Comparison of ENCODE assay signal across 21 mouse cellular contexts in the genomic region with DNA sequence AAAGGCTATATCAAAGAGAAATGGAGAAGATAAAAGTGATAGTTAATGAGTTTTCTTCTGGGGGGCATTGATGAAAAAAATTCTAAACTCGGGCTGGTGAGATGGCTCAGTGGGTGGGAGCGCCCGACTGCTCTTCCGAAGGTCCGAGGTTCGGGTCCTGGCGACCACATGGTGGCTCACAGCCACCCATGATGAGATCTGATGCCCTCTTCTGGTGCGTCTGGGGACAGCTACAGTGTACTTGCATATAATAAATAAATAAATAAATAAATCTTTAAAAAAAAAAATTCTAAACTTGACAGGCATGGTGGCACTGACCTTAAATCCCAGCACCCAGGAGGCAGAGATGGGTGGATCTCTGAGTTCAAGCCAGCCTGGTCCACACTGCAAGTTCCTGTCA. TPM values are rescaled to one million over a fixed set of nuclear protein-coding genes. Genes with fewer than 3 reads are reported as not detected.
A peak's percentile ranks its signal among the peaks of the same experiment; 100 is the strongest.
DNase-seq lines count a peak whose midpoint lies in the region; ATAC-seq and TF ChIP-seq lines count a peak whose summit lies in the region.
"Had no signal": no experiment of that assay in that cellular context is flagged by ENCODE, and none has a peak within 500 bp of the region (broad histone marks: within the 10 kb centered on the region; RNA-seq: fewer than 3 reads in every experiment).

No protein-coding gene starts in this region.

- H3K27ac ChIP-seq in gastrocnemius, adult 2 months, result no peak overlapping the region
- H3K27ac ChIP-seq: embryonic facial prominence, embryonic 10.5 days; forebrain, embryonic 13.5 days; hindbrain, embryonic 12.5 days had no signal

- no peak for TF ChIP-seq CTCF in gastrocnemius, adult 2 months (IDR thresholded peaks at IDR 0.05)

- intact Hi-C loops in gastrocnemius, adult 2 months (cut with DNase I), result no loop called here
- intact Hi-C loops in left cerebral cortex, postnatal 4 days (cut with DNase I), result no loop called here

- peak; percentile 17 for DNase-seq in CD4-positive, CD25-positive, alpha-beta regulatory T cell, adult 2 months (ENCODE audit: low read depth, low spot score)
- DNase-seq in 3134 (ENCODE audit: extremely low read depth, insufficient read length, low spot score) (peak; percentile 1), ES-CJ7 (ENCODE audit: low read depth, low spot score) (peak; percentile 59)
- peak; percentile 8 for DNase-seq in brain, adult 2 months (ENCODE audit: low read depth, low spot score)
- DNase-seq in gastrocnemius, adult 2 months, result no peak
- DNase-seq in left cerebral cortex, postnatal 4 days, result no peak
- DNase-seq: adrenal gland, postnatal 14 days; cerebellum, adult 18-20 months; cerebellum, adult 9-11 months; cerebellum, postnatal 36 days; forebrain, postnatal 0 days; gastrocnemius, postnatal 25 days; heart, postnatal 10 days; heart, postnatal 4 days had no signal

- no peak for ATAC-seq in CD4-positive, CD25-positive, alpha-beta regulatory T cell, adult 4 months
- ATAC-seq: activated CD4-positive, CD25-positive, alpha-beta regulatory T cell, adult 4 months; forebrain, embryonic 13.5 days; forebrain, postnatal 0 days; intestine, embryonic 16.5 days had no signal

- H3K4me3 ChIP-seq in gastrocnemius, adult 2 months, result no peak overlapping the region
- H3K4me3 ChIP-seq: embryonic facial prominence, embryonic 10.5 days; forebrain, embryonic 13.5 days; hindbrain, embryonic 12.5 days had no signal

RNA-seq across cellular contexts. Expression of gene Zfp329, which starts 3.1 kb away (rescaled TPM):
- polyA plus RNA-seq in CD4-positive, CD25-positive, alpha-beta regulatory T cell, adult 4 months (2017; shearing (Covaris generic)), result 10 to 100 TPM; 20.0 to 22.4 TPM
- total RNA-seq in gastrocnemius, adult 2 months (2021), result 1 to 10 TPM; 3.7 to 5.6 TPM
- total RNA-seq in left cerebral cortex, postnatal 4 days (2021), result 10 to 100 TPM; 25.9 to 26.3 TPM

RNA-seq across cellular contexts. Expression of gene Zscan18, which starts 12.1 kb away (rescaled TPM):
- polyA plus RNA-seq in CD4-positive, CD25-positive, alpha-beta regulatory T cell, adult 4 months (2017; shearing (Covaris generic)), result 1 to 10 TPM in 1 of 2 experiments, under 1 TPM in 1; 0.42 to 1.4 TPM
- under 1 TPM; 0.53 to 0.61 TPM for total RNA-seq in gastrocnemius, adult 2 months (2021)
- 10 to 100 TPM; 28.0 to 32.9 TPM for total RNA-seq in left cerebral cortex, postnatal 4 days (2021)
- polyA plus RNA-seq: G1E had no signal

RNA-seq across cellular contexts. Expression of gene Zfp110, which starts 19.0 kb away (rescaled TPM):
- 100 to 1,000 TPM in 1 of 2 experiments, 10 to 100 TPM in 1; 91.9 to 118 TPM for polyA plus RNA-seq in CD4-positive, CD25-positive, alpha-beta regulatory T cell, adult 4 months (2017; shearing (Covaris generic))
- 10 to 100 TPM; 11.4 to 13.2 TPM for total RNA-seq in gastrocnemius, adult 2 months (2021)
- 10 to 100 TPM; 20.7 to 22.7 TPM for total RNA-seq in left cerebral cortex, postnatal 4 days (2021)

Comparison
In these comparisons a context has a peak if more than half of its experiments do, and no peak if none do; other contexts are left out.
1. DNase-seq: peak in CD4-positive, CD25-positive, alpha-beta regulatory T cell, adult 2 months (single experiment), 3134 (single experiment), ES-CJ7 (single experiment) and brain, adult 2 months (single experiment); none in gastrocnemius, adult 2 months (single experiment) and left cerebral cortex, postnatal 4 days (single experiment).
2. RNA of gene Zfp329, which starts 3.1 kb away (total RNA-seq): 25.9 to 26.3 TPM in left cerebral cortex, postnatal 4 days; 3.7 to 5.6 TPM in gastrocnemius, adult 2 months; every median in the first group is over 4 times any median in the second.
3. RNA of gene Zscan18, which starts 12.1 kb away (total RNA-seq): 28.0 to 32.9 TPM in left cerebral cortex, postnatal 4 days; 0.53 to 0.61 TPM in gastrocnemius, adult 2 months; every median in the first group is over 10 times any median in the second.